Mouse (Mus musculus): Measurements from ENCODE around the gene C130026I21Rik. TPM values are rescaled to one million over a fixed set of nuclear protein-coding genes. Genes with fewer than 3 reads are reported as not detected.
"Not testable (repeated sequence)": the region's sequence is repeated elsewhere in the genome, so short reads cannot be mapped to it uniquely, and the experiment has no call there.

Gene C130026I21Rik
- 0.28 TPM in 1 of 2 replicates, not detected in the other for polyA plus RNA-seq (2015; fragmentation: Nextera tagmentation; extraction: Ambion mirVana)

DNA sequence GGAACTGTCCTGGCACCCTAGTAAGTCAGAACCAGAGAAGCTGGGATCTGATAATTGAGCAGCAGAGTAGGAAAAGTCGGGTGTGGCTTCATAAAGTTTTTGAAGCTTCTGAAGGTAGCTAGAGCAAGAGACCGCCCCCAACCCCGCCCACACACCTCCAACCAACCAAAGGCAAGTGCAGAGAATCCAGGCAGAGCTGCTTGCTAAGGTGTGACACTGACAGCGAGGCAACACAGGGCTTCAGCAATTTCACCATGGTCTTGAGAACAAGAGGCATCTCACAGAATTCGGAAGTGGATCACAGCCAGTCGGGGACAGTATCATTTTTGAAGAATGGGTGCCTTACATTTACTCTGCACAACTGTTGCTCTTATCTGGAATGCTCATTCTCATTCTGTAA is at the start of gene C130026I21Rik:
Gene C130026I21Rik (minus strand): TSS at position 101 of the 400 bp plus-strand sequence.
- not testable (repeated sequence) for H3K27ac ChIP-seq (ENCODE audit: low read length); H3K9me3 ChIP-seq (ENCODE audit: low read length); H3K4me3 ChIP-seq (ENCODE audit: low read length); H3K4me1 ChIP-seq (ENCODE audit: insufficient read depth, low read length); H3K4me2 ChIP-seq (replicated peaks; ENCODE audit: low read depth, low read length); H3K27me3 ChIP-seq (ENCODE audit: insufficient read depth, low read length); ATAC-seq (ENCODE audit: low FRiP score, low TSS enrichment); H3K36me3 ChIP-seq (ENCODE audit: insufficient read depth, low read length); H3K9ac ChIP-seq (replicated peaks; ENCODE audit: low read length)
- no CpG with 5 or more reads among the region's 6 CpGs for WGBS

DNA sequence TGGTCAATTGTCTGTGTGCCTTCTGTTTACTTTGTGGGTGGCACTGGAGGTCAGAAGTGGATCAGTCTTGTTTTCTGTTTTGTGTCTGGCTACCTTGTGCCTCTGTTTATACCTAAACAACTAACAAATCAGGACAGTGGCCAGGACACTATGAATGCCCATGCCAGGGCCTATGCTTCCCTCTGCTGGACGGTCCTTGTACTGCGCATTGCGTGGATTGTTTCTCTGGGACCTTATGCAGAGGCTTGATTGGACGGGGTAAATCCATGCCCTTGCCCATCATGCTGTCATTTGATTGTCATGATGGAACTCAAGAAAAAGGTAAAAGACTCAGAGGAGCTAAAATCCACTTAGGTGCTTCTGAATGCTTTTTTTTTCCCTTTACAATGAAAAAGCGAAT is 16.7 kb upstream of the C130026I21Rik start:
- H3K4me2 ChIP-seq (replicated peaks; ENCODE audit: low read depth, low read length); H3K9ac ChIP-seq (replicated peaks; ENCODE audit: low read length); ATAC-seq (ENCODE audit: low FRiP score, low TSS enrichment); H3K27ac ChIP-seq (ENCODE audit: low read length); H3K9me3 ChIP-seq (ENCODE audit: low read length); H3K27me3 ChIP-seq (ENCODE audit: insufficient read depth, low read length); H3K36me3 ChIP-seq (ENCODE audit: insufficient read depth, low read length); H3K4me3 ChIP-seq (ENCODE audit: low read length); H3K4me1 ChIP-seq (ENCODE audit: insufficient read depth, low read length): not testable (repeated sequence)
- WGBS: 44% methylated on average over 4 of the region's 5 CpGs

DNA sequence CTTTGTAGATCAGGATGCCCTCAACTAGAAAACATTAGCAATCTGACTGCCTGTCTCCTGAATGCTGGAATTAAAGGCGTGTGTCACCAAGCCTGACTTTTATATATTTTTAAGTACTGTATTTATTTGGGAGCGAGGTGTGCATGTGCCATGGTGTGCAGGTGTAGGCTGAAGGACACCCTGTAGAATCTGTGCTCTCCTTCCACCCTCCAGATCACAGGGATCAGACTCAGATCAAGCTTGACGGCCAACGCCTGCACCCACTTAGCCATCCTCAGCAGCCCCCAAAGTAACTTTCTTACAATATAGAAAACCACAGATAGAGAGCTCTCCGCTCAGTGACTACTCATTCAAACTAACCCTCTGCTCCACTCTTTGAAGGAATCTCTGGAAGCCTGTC is 6.1 kb upstream of the C130026I21Rik start:
- WGBS: 73% methylated on average over 3 of the region's 5 CpGs
- not testable (repeated sequence) for ATAC-seq (ENCODE audit: low FRiP score, low TSS enrichment); H3K9ac ChIP-seq (replicated peaks; ENCODE audit: low read length); H3K9me3 ChIP-seq (ENCODE audit: low read length); H3K4me2 ChIP-seq (replicated peaks; ENCODE audit: low read depth, low read length); H3K36me3 ChIP-seq (ENCODE audit: insufficient read depth, low read length); H3K27ac ChIP-seq (ENCODE audit: low read length); H3K4me3 ChIP-seq (ENCODE audit: low read length); H3K4me1 ChIP-seq (ENCODE audit: insufficient read depth, low read length); H3K27me3 ChIP-seq (ENCODE audit: insufficient read depth, low read length)

DNA sequence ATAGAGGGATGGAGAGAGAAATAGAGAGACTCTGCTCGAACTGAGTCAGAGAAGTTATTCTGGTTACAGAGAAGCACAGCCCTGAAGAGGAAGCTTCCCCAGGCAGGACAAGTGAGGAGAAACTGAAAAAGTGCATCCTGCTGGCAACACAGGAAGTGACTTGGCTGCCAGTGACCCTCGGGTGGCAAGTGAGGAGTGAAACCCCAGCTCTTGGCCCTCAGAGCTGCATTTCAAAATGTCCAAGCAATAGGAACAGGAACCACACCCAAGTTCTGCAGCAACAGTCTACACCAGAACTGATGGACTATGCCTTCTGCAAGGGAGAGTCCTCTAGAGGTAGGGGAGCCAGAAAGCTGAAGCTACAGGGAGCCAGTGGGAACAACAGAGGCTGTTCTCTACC is 11.7 kb downstream of the C130026I21Rik start:
- H3K4me3 ChIP-seq (ENCODE audit: low read length); H3K27ac ChIP-seq (ENCODE audit: low read length); H3K4me1 ChIP-seq (ENCODE audit: insufficient read depth, low read length); ATAC-seq (ENCODE audit: low FRiP score, low TSS enrichment); H3K9me3 ChIP-seq (ENCODE audit: low read length); H3K4me2 ChIP-seq (replicated peaks; ENCODE audit: low read depth, low read length); H3K27me3 ChIP-seq (ENCODE audit: insufficient read depth, low read length); H3K36me3 ChIP-seq (ENCODE audit: insufficient read depth, low read length); H3K9ac ChIP-seq (replicated peaks; ENCODE audit: low read length): not testable (repeated sequence)
- WGBS: 54% methylated on average over 1 of the region's 2 CpGs

DNA sequence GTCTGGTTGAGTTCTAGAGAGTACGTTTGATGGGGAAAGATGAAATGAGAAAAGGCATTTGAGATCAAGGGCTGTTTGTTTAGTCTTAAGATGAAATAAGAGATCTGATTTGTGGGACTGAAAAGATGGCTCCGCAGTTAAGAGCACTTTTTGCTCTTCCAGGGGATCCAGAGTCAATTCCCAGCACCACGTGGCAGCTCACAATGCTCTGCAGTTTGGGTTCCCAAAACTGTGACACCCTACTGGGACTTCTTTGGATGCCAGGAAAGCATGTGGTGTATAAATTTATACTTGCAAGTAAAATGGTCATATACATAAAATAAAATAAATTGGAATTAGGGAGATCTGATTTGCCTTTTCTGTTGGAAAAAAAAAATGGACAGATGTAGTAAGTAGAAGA is 15.1 kb downstream of the C130026I21Rik start:
- not testable (repeated sequence) for H3K27me3 ChIP-seq (ENCODE audit: insufficient read depth, low read length); H3K4me1 ChIP-seq (ENCODE audit: insufficient read depth, low read length); ATAC-seq (ENCODE audit: low FRiP score, low TSS enrichment); H3K9ac ChIP-seq (replicated peaks; ENCODE audit: low read length); H3K9me3 ChIP-seq (ENCODE audit: low read length); H3K4me2 ChIP-seq (replicated peaks; ENCODE audit: low read depth, low read length); H3K27ac ChIP-seq (ENCODE audit: low read length); H3K36me3 ChIP-seq (ENCODE audit: insufficient read depth, low read length); H3K4me3 ChIP-seq (ENCODE audit: low read length)
- 55% methylated on average over 2 of the region's 3 CpGs for WGBS

DNA sequence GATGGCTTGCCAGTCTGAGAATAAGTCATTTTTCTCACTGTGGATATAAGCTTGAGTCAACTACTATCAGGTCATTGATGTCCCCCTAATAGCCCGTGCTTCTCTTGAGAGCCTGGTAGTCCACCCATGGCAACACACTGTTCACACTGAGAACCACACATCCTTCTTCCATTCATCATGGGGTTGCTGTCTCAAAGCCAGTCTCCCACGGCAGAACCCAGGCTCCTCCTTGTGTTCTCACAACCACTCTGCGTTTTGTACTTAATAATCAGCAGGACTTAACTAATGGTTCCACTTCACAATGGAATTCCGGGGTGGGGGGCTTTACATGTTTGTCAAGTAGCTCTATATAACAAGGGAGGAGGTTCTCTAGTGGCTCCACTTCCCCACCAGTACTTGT is 19.2 kb downstream of the C130026I21Rik start:
- H3K27me3 ChIP-seq (ENCODE audit: insufficient read depth, low read length); H3K27ac ChIP-seq (ENCODE audit: low read length); ATAC-seq (ENCODE audit: low FRiP score, low TSS enrichment); H3K4me3 ChIP-seq (ENCODE audit: low read length); H3K36me3 ChIP-seq (ENCODE audit: insufficient read depth, low read length); H3K9ac ChIP-seq (replicated peaks; ENCODE audit: low read length); H3K4me2 ChIP-seq (replicated peaks; ENCODE audit: low read depth, low read length); H3K4me1 ChIP-seq (ENCODE audit: insufficient read depth, low read length): not testable (repeated sequence)
- peaks cover 14% of the 10 kb centered on the region for H3K9me3 ChIP-seq (ENCODE audit: low read length)
- WGBS: 83% methylated on average over 4 of the region's 4 CpGs

DNA sequence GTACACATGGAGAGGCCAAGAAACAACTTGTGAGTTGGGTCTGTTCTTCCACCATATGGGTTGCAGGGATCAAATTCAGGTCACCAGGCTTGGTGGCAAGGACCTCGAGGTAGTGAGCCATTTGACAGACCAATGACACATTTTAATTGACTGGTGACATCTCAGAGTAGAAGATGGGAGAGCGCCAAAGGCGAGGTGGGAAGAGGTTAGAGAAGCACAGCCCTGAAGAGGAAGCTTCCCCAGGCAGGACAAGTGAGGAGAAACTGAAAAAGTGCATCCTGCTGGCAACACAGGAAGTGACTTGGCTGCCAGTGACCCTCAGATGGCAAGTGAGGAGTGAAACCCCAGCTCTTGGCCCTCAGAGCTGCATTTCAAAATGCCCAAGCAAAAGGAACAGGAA is 21.4 kb downstream of the C130026I21Rik start:
- H3K27me3 ChIP-seq (ENCODE audit: insufficient read depth, low read length); ATAC-seq (ENCODE audit: low FRiP score, low TSS enrichment); H3K4me2 ChIP-seq (replicated peaks; ENCODE audit: low read depth, low read length); H3K4me3 ChIP-seq (ENCODE audit: low read length); H3K9ac ChIP-seq (replicated peaks; ENCODE audit: low read length); H3K4me1 ChIP-seq (ENCODE audit: insufficient read depth, low read length); H3K27ac ChIP-seq (ENCODE audit: low read length); H3K36me3 ChIP-seq (ENCODE audit: insufficient read depth, low read length): not testable (repeated sequence)
- WGBS: 63% methylated on average over 3 of the region's 3 CpGs
- peaks cover 15% of the 10 kb centered on the region for H3K9me3 ChIP-seq (ENCODE audit: low read length)

DNA sequence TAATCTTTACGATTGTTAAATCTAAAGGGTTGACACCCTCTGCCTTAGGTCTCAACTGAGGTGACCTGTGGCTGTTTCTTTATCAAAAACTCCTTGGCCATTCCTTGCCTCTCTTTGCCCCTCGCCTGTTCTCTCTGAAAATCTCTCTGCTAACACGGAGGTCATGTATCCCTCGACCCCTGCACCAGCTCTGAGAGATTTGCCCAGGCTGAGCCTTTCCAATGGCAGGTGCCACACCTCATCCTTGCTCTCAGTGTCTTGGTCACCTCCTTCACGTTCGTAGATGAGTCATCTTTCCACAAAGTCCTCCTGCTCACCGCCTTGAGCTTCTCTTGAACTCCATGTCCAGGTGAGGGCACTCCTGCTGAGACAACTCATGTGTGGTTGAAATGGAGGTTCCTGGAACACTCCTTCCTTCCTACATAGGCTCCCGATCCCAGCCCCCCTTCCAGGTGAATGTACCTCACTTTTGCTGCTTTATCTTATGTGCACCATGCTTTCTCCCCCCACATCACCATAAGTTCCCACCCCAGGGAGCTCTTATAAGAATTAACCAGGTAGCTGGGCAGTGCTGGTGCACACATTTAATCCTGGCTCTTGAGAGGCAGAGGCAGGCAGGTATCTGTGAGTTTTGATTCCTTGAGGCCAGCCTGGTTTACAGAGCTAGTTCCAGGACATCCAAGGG is 23.4 kb downstream of the C130026I21Rik start:
- not testable (repeated sequence) for H3K27me3 ChIP-seq (ENCODE audit: insufficient read depth, low read length); ATAC-seq (ENCODE audit: low FRiP score, low TSS enrichment); H3K4me2 ChIP-seq (replicated peaks; ENCODE audit: low read depth, low read length); H3K4me3 ChIP-seq (ENCODE audit: low read length); H3K36me3 ChIP-seq (ENCODE audit: insufficient read depth, low read length); H3K27ac ChIP-seq (ENCODE audit: low read length); H3K4me1 ChIP-seq (ENCODE audit: insufficient read depth, low read length); H3K9ac ChIP-seq (replicated peaks; ENCODE audit: low read length)
- WGBS: 72% methylated on average over 8 of the region's 8 CpGs
- peaks cover 22% of the 10 kb centered on the region for H3K9me3 ChIP-seq (ENCODE audit: low read length)

DNA sequence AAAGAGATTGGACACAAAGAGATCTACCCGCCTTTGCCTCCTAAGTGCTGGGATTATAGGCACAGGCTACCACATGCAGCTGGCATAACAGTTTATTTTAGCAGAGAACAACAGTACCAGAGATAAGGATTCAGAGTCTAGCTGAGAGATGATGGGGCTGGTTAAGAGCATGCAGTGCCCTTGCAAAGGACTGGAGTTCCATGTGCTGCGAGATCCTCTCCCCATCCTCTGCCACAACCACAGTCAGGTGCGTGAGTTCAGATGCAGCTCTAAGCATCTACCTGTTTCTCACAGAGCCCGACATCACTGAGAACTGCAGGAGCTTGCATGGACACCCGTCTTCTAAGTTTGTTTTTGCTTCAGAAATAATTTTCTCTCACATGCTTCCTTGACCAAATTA is 24.1 kb downstream of the C130026I21Rik start:
- not testable (repeated sequence) for H3K9ac ChIP-seq (replicated peaks; ENCODE audit: low read length); H3K36me3 ChIP-seq (ENCODE audit: insufficient read depth, low read length); H3K27ac ChIP-seq (ENCODE audit: low read length); H3K4me3 ChIP-seq (ENCODE audit: low read length); ATAC-seq (ENCODE audit: low FRiP score, low TSS enrichment); H3K4me2 ChIP-seq (replicated peaks; ENCODE audit: low read depth, low read length); H3K27me3 ChIP-seq (ENCODE audit: insufficient read depth, low read length); H3K4me1 ChIP-seq (ENCODE audit: insufficient read depth, low read length)
- H3K9me3 ChIP-seq (ENCODE audit: low read length): peaks cover 22% of the 10 kb centered on the region
- 81% methylated on average over 4 of the region's 5 CpGs for WGBS

DNA sequence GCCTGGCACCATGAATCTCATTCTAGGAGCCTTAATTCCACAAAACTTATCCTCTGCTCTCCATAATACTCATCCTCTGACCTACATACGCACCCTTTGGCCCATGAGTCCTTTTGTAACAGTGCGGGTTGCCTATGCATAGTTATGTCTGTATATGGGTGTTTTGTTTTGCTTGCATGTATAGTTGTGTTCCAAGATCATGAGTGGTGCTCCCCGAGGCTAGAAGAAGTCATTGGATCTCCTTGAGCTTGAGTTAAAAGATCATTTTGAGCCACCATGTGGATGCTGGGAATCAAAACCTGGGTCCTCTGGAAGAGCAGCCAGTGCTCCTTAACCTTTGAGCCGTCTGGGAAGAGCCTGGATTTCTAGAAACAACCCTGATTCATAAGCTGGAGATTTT is 25.4 kb downstream of the C130026I21Rik start:
- not testable (repeated sequence) for H3K4me2 ChIP-seq (replicated peaks; ENCODE audit: low read depth, low read length); H3K4me1 ChIP-seq (ENCODE audit: insufficient read depth, low read length); H3K9ac ChIP-seq (replicated peaks; ENCODE audit: low read length); ATAC-seq (ENCODE audit: low FRiP score, low TSS enrichment); H3K36me3 ChIP-seq (ENCODE audit: insufficient read depth, low read length); H3K4me3 ChIP-seq (ENCODE audit: low read length); H3K27me3 ChIP-seq (ENCODE audit: insufficient read depth, low read length); H3K27ac ChIP-seq (ENCODE audit: low read length)
- WGBS: 66% methylated on average over 3 of the region's 4 CpGs
- H3K9me3 ChIP-seq (ENCODE audit: low read length): peaks cover 22% of the 10 kb centered on the region

Measured in kidney, embryonic 16.5 days (tissue).